Mouse (Mus musculus) kidney, adult 2 months (tissue): ENCODE results near the gene Magi3. TPM values are rescaled to one million over a fixed set of nuclear protein-coding genes. Genes with fewer than 3 reads are reported as not detected.

Source experiments
- DNase-seq: peaks from one replicate; pipeline ENCODE4 v3.0.0; 2021
- H3K27ac ChIP-seq: fragments of 200-500 bp; 2 replicates; pipeline ENCODE4 v1.5.1; 2012; ENCODE audit warnings: low read depth, low read length, control low read depth, inconsistent platforms; ENCODE audit not compliant: insufficient read depth
- H3K27me3 ChIP-seq: fragments of 200-500 bp; replicated peaks from 2 replicates; pipeline ENCODE4 v1.6.1; 2012; ENCODE audit warnings: mild to moderate bottlenecking, moderate library complexity, low read length, inconsistent platforms; ENCODE audit not compliant: control insufficient read depth, insufficient read depth
- H3K36me3 ChIP-seq: fragments of 200-500 bp; 2 replicates; pipeline ENCODE4 v1.6.1; 2012; ENCODE audit warnings: mild to moderate bottlenecking, moderate library complexity, low read length, inconsistent platforms; ENCODE audit not compliant: control insufficient read depth, insufficient read depth
- H3K4me1 ChIP-seq: fragments of 200-500 bp; 2 replicates; pipeline ENCODE4 v1.6.1; 2011; ENCODE audit warnings: low read length; ENCODE audit not compliant: control insufficient read depth, insufficient read depth
- H3K4me3 ChIP-seq: fragments of 200-500 bp; 2 replicates; pipeline ENCODE4 v1.5.1; 2011; ENCODE audit warnings: mild to moderate bottlenecking, low read depth, low read length, control low read depth; ENCODE audit not compliant: insufficient read depth
- CTCF ChIP-seq: fragments of 200-500 bp; conservative IDR thresholded peaks from 2 replicates; pipeline ENCODE4 v1.5.1; 2011; ENCODE audit warnings: low read depth, mild to moderate bottlenecking, control low read depth, low read length, moderate library complexity, mixed read lengths; ENCODE audit not compliant: insufficient read depth, insufficient read length
- POLR2A ChIP-seq: fragments of 200-500 bp; IDR thresholded peaks from one replicate; pipeline ENCODE4 v1.6.1; 2011; ENCODE audit warnings: low read depth, low read length, control low read depth
- WGBS: fragments of 180-500 bp; shearing (Covaris S2); methylation state at CpG from one replicate; pipeline ENCODE4 v1.1.7; 2018; 5-methylcytosine and 5-hydroxymethylcytosine counted together
- polyA plus RNA-seq: library from polyadenylated mRNA; depleted of rRNA; stranded (reverse); fragments of >200 nt; gene quantifications from 2 replicates; pipeline ENCODE4 v1.2.3, GENCODE M21; 2012

Magi3 gene
- polyA plus RNA-seq, 1 experiment: 4.9 TPM

GRCm38 (mm10) chr3:104095936-104096335, 124.2 kb downstream of the Magi3 start:
- WGBS: 43% methylated on average over 3 of the region's 3 CpGs
- Histone ChIP-seq H3K4me3 (no peak overlapping the region), H3K36me3 (peaks cover 1% of the 10 kb centered on the region; the same call in 1 of the 2 replicates), H3K27me3 (no peaks in the 10 kb centered on the region), H3K27ac (no peak overlapping the region), H3K4me1 (no peaks in the 10 kb centered on the region)
- TF ChIP-seq POLR2A (no peak), CTCF (no peak)
- DNase-seq: peak; percentile 15

- peak; percentile 14 for DNase-seq
- H3K4me1 ChIP-seq: no peaks in the 10 kb centered on the region
- peaks cover 1% of the 10 kb centered on the region; the same call in 1 of the 2 replicates for H3K36me3 ChIP-seq
- TF ChIP-seq POLR2A (no peak), CTCF (peak; percentile 25; the same call in 1 of the 2 replicates)
- no peak overlapping the region for H3K27ac ChIP-seq
- no peaks in the 10 kb centered on the region for H3K27me3 ChIP-seq
- H3K4me3 ChIP-seq: no peak overlapping the region
- WGBS: 79% methylated on average over 1 of the region's 1 CpGs
These were observed 125.5 kb downstream of the Magi3 start for GRCm38 (mm10) chr3:104094646-104095045.

DNA sequence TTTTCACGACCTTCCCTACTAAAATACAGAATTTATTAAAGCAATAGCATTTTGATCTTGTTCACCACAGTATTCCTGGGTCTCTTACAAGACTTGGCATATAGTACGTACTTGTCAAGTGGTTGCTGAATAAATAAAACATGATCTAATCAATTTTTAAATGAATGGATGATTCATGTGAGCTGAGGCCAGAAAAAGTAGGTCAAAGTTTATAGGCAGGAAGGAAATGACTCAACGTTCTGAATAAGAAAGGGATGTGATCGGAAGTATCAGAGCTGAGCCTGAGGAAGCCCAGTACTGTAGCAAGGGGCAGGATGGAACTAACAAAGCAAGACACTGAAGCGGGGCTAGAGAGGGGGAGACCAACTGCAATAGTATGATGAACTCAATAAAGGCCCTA, 127.4 kb downstream of the Magi3 start:
- WGBS: 58% methylated on average over 5 of the region's 5 CpGs
- H3K27me3 ChIP-seq: no peaks in the 10 kb centered on the region
- TF ChIP-seq CTCF (no peak), POLR2A (no peak)
- no peak overlapping the region for H3K4me3 ChIP-seq
- peaks cover 1% of the 10 kb centered on the region; the same call in 1 of the 2 replicates for H3K36me3 ChIP-seq
- H3K27ac ChIP-seq: no peak overlapping the region
- no peaks in the 10 kb centered on the region for H3K4me1 ChIP-seq
- DNase-seq: peak; percentile 49

DNA sequence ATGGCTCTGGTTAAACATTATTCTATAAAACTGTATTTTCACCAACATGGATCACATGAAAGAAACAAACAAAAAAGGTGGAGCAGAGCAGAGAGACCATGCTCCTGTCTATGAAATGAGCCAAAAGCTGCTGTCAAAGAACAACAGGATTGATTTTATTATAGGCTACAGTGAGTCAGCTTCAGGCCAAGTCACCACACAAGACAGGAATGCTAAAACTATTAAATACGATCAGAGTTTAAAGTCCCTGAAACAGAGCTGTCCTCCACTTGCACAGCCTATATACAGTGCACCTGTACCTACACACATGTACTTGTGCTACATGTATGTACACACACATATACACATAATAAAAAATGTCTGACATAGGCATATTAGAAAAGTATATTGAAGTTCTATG, 138.1 kb downstream of the Magi3 start:
- no peak for DNase-seq
- H3K36me3 ChIP-seq: no peaks in the 10 kb centered on the region
- H3K27ac ChIP-seq: no peak overlapping the region
- TF ChIP-seq POLR2A (no peak), CTCF (no peak)
- no peak overlapping the region for H3K4me3 ChIP-seq
- H3K4me1 ChIP-seq: no peaks in the 10 kb centered on the region
- H3K27me3 ChIP-seq: no peaks in the 10 kb centered on the region
- WGBS: 57% methylated on average over 1 of the region's 1 CpGs

DNA sequence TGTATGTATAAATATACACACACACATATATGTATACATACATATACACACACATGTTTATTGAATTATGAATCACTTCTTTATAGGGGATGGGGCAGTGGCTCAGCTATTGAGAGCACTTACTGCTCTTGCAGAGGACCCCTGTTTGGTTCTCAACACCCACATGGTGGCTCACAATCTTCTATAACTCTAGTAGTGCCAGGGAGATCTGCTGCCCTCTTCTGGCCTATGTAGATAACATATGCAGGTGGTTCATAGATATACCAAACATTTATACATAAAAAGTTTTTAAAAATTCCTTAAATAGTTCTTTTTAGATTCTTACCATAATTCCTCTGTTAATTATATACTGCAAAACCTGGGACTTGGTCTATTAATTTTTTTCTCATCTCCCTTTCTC, 141.4 kb downstream of the Magi3 start:
- peak; percentile 4 for DNase-seq
- H3K27ac ChIP-seq: no peak overlapping the region
- no peaks in the 10 kb centered on the region for H3K36me3 ChIP-seq
- no peak overlapping the region for H3K4me3 ChIP-seq
- H3K27me3 ChIP-seq: no peaks in the 10 kb centered on the region
- H3K4me1 ChIP-seq: no peaks in the 10 kb centered on the region
- TF ChIP-seq POLR2A (no peak), CTCF (0 out of 2 replicates have a peak, but pooled peaks have one; percentile 10)

DNA sequence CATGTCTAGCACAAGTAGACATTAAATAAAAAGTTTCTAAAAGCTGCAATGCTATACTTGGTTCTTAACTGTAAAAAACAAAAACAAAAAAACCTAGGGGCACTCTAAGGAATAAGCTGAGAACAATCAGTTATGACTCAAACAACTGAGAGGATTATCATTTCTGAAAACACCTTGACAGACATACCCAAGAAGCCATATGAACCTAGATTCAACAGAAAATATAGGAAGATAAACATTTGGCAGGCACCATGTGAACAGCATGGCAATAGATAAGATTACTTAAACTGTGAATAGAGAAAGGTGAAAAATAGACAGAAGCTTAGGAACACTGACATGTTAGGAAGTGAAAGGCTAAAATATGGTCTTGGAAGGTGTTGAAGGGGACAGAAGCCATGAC, 150.8 kb downstream of the Magi3 start:
- Histone ChIP-seq H3K27ac (no peak overlapping the region), H3K4me3 (no peak overlapping the region), H3K27me3 (no peaks in the 10 kb centered on the region), H3K36me3 (no peaks in the 10 kb centered on the region), H3K4me1 (no peaks in the 10 kb centered on the region)
- TF ChIP-seq CTCF: no peak
- no peak for TF ChIP-seq POLR2A
- no peak for DNase-seq

DNA sequence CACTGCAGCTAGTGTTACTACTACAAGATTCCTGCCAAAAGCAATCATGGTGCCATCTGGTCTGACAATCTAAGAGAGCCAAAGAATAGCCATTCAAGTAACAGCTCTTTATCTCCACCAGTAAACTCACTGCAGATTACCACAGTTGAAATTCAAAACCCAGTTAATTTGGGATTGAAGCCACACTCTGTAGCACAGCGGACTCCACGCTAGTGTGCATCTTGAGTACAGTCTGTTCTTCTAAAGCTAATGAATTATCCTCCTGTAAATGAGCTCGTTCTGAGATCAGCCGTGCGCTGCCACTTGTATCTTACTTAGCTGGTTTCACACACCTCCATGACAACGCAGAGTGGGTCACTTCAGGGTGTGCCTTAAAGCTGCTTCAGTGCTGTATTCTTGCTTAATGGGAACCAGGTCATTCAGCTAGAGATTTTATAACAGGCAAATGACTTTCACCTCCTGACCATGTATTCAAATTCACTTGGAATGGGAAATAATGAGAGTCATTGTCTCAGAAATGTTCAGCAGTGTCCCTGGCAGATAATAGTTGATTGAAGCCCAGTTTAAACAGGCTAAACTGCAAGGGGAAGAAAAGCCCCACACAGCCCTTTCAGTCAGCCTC, 161.1 kb downstream of the Magi3 start:
- no peaks in the 10 kb centered on the region for H3K36me3 ChIP-seq
- DNase-seq: no peak
- no peak overlapping the region for H3K27ac ChIP-seq
- WGBS: 63% methylated on average over 6 of the region's 6 CpGs
- TF ChIP-seq POLR2A (no peak), CTCF (no peak)
- H3K4me1 ChIP-seq: no peaks in the 10 kb centered on the region
- no peaks in the 10 kb centered on the region for H3K27me3 ChIP-seq
- no peak overlapping the region for H3K4me3 ChIP-seq

GRCm38 (mm10) chr3:104032747-104033146, 187.4 kb downstream of the Magi3 start:
- H3K4me1 ChIP-seq: no peaks in the 10 kb centered on the region
- TF ChIP-seq CTCF (no peak), POLR2A (no peak)
- no peaks in the 10 kb centered on the region for H3K27me3 ChIP-seq
- 88% methylated on average over 1 of the region's 1 CpGs for WGBS
- no peak overlapping the region for H3K27ac ChIP-seq
- no peaks in the 10 kb centered on the region; the same call in 1 of the 2 replicates for H3K36me3 ChIP-seq
- no peak overlapping the region for H3K4me3 ChIP-seq
- no peak for DNase-seq
